Mouse (Mus musculus) lung, postnatal 4 days (tissue): ENCODE results near the gene Cilp2.

Source experiments
- DNase-seq, 2 experiments: peaks; one replicate each; pipeline ENCODE4 v3.0.0; 2021

Cilp2 gene

DNA sequence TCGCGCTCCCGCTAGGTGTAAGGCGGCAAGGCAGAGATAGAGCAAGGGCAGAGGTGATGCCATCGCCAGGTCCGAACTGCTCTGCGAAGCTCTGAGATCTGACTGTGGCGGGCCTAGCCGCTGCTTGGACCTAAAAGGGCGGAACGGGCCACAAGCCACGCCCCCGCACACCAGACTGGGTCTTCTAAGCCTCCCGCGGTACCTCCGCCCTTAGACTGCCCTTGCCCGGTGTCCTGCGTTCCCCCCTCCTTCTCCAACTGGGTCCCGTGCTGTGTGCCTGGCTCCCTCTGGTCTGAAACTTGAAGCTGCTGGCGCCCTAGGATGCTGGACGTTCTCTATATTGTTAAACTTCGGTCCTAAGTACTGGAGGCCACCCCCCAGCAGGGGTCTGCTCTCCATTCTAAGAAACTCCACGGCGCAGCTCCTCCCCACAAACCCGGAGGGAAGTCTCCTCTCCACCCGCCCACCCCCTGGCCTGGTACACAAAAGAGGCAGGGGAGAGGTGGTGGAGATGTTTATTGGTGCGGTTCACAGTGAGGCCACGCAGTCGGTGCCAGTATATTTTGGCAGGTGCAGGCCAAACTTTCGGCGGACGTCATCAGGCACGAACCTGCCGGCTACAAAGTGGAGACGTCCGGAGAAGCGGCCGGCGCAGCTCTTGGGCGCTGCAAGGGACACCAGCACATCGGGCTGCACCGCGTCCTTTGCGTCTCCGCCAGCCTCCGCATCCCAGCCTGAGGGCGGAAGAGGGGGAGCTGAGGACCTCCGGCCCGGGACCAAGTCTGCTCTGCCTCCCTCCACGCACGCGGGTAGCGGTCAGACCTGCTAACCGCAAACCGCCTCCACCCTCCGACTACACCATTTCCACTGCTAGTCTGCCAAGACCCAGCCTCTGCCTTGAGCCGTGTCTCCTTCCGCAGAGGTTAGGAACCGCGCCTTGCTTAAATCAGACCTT, at the start of gene Cilp2:
Cilp2 (minus strand) TSS at position 399 of the 955 bp plus-strand sequence.
- peak; percentile 33 to 48 for DNase-seq

DNA sequence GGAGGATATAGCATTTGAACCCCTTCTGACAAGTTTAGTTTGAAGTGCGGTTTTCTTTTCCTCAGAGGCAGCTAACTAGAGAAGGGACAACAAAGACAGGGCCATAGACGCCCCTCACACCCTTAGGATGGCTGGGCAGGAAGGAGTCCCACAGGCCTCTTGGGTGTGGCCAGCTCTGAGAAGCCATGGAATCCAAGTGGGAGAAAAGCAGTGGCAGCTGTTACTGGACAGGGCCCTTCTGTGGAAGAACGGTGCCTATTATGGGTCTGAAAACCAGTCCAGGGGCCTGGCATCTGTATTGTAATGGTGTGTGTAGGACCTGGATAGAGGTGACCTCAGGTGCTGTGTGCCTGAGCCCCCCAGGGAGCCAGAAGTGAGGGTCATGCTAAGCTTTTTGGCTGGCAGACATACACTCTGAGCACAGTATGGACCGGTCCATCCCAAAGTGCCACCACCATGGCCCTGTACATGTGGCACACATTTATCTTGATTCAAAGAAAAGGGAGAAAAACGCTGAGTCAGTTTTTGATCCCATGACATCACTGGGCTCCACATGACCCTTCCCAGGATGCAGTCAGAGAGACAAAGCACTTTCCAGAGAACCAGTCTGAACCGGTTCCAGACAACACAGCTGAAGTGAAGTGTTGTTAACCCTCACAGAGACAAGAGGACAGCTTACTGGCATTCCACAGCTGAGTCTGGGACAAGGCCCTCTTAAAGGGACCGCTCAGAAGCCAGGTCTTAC, 48.7 kb upstream of the Cilp2 start:
- peak; percentile 70 to 73 for DNase-seq

DNA sequence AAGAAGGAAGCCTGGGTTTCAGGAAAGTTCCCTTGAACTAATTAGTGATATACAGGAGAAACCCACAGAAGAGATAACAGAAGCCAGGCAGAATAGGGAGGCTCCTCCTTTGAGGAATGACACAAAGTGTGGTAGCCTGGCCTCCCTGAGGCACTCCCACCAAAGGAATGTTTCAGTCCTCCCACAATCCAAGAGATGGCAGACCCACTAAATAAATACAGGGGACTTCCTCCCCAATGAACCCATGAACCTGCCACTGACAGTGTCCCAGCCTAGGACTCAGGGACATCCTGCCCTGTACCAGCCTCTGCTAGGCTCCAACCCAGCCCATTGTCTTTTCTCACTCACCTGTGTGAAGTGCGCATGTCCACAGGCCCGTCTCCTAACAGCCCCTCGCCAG, 47.9 kb upstream of the Cilp2 start:
- no peak for DNase-seq

DNA sequence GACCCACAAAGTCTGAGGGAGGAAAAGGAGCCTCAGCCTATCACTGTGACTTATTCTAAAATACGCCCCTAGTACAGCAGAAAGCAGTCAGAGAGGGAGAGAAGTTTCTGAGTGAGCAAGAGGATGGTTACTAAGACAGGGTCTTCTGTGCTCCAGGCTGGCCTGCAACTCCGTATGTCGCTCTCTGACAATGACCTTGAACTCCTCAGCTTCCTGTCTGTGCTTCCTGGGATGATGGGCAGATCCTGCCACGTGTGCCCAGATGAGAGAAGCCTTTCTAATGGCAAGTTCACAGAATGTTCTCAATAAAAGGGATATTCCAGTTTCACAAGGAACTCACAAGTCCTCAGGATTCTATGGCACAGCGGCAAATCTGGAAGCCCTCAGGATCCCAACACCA, 47.1 kb upstream of the Cilp2 start:
- DNase-seq: no peak

DNA sequence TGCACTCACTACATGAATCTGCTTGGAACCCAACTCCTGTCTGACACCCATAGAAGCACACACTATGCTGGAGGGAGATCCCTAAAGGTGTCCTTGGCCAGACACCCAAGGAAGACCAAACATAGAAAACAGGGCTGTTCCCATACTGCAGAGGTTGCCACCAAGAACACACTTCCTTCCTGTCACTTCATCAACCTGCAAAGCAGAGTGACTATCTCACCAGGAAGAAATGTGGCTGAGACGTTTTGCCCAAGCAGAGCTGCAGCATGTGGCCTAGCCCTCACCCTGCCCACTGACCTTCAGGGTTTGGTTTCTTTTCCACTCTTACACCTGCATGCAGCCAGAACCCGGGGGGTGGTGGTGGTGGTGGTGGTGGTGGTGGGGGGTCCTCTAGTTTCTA, 46.3 kb upstream of the Cilp2 start:
- DNase-seq: no peak

DNA sequence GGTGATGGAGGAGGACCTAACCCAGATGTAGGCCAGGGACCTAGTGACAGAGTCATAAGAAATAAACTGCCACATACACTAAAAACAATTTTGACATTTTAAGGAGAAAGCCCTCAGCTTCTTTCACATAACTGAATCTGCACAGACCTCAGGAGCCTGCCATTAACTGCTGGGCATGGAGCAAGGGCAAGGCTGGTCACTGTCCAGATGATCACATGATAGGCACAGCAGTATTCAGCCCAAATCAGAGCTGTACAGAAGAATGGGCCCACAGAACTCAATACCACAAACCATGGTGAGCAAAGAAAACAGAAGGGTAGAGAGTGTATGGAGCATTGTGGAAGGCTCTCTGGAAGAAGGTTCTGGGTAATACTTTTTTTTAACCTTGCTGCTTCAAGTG, 39.4 kb upstream of the Cilp2 start:
- DNase-seq: no peak

DNA sequence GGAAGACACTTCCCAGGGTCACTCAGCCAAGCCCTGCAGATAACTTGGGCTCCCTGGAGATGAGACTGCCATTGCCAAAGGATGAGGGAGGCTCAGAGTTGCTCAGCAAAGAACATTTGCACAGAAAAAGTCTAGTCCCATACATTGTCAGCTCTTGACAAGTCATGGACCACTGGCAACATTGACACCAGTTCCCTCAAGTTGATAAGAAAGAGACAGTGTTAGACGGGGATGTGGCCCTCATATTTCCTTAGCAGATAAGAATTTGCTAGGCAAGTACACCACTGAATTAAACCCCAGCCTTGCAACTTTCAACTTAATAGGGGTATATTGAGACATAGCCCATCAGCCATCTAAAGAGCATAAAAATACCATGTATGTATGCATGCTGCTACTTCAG, 36.5 kb upstream of the Cilp2 start:
- no peak for DNase-seq

DNA sequence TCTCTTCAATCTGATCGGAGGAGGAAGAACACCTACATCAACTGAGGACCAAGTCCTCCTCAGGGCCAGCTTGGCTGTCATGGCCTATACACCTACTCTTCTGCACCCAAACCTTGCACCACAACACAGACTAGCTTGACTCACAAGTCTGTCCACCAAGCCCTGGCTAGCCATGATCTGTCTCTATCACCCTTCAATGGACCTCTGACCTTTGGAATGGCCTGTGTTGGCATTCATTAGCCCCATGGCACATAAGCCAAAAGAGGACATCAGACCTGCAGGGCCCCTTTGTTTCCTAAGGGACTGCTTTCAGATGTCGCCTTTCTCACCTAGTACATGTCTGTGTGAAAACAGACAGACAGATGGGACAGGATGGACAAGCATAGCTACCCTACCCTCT, 33.7 kb upstream of the Cilp2 start:
- DNase-seq: no peak

DNA sequence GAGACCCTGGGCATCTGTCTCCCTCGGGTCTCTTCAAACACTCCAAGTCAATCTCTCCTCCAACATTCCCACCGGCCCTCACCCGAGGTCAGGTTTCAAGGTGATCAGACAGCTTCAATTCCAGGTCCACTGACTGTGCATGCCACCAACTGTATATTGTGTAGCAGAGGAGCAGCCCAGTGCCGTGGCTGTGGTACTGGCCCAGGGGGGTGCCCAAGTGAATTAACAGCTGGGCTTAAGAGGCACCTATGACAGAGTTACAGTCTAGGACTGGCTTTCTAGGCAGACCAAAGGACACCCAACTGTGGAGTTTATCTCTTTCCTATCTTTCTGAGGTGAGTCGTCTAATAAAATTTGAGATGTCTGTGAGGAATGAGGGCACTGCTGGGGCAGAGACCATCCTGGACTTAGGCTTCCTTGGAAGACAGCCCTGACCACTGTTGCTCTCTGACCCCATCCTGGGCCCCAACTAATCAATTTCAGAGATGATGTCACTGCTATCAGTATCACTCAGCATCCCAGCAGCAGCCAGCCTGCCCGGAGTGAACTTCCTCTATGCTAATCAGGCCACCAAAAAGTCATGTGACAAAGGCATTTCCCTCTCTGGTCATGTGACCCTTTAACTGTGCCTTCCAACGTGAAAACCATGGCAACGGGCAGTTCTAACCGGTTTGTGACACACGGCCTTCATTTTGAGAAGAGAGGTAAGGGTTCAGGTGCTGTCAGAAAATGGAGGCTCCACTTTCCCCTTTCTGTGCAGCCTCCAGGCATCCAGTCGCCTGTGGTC, 32.6 kb upstream of the Cilp2 start:
- DNase-seq: peak; percentile 71 to 78

DNA sequence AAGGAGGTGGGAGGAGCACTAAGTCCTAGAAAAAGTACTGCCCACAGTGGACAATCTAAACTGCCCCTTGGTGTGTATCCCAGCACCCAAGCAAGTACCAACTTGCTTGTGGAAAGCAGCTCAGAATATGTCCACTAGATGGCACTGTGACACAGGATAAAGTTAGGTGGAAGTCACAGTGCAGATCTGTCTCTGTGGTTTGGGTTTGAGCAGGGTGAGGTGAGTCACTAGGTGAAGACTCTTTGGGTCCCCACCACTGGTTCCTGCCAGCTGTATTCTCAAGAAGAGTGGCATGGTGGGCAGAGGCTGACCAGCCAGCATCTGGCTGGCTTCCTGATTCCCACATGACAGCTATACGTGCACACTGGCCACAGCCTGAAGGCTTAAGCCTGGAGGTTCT, 31.5 kb upstream of the Cilp2 start:
- peak in 1 of 2 experiments; percentile 86 for DNase-seq

DNA sequence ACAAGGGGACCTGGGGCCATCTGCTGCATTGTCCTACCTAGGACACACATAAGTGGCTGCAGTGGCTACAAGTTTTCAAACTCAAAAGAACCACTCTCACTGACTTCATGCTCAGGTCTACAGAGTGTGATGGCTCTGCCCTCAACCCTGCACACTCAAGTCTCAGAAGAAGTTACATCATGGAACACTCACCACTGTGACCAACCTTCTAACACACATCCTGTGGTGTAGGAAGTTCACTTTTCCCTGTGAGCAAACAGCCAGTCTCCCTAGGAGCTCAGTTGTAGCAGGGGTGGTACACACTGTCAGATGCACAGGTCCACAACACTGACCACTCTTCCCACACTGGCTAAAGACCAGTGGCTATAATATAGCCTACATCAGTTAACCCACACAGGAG, 31.0 kb upstream of the Cilp2 start:
- no peak for DNase-seq

DNA sequence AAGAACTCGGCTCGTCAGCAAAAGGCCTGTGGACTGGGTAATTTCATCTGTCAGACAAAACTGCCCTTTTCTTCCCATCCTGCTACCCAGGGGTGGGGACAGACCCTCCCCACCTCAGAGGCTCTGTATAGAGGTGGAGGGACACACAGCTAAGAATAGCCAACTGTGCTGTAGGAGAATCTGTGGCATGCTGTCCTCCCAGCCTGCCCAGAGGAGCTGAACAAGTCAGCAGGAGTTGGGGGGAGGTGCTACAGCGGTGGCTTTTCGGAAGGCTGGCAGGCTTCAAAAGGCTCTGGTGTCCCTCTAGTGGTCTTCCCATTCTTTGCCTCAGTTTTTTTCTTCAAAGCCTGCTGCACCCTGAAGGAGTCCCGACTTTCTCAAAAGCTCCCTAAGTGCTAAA, 28.3 kb upstream of the Cilp2 start:
- no peak for DNase-seq

DNA sequence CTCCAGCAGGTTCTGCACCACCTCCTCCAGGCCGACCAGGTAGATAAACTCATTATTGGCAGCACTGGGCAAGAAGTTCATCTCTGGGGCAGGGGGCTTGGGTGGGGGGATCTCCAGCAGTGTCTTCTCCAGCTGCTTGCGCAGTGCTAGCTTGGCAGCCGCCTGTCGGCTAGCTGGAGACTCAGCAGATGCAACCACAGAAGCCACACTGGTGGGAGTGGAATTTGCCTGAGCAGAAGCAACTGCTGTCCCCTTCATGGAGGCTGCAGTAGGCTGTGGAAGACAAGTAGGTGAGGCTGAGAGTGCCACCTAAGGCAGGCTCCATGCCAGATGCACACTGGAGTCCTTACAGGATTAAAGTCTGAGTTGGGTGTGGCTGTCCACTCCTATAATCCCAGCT, 27.0 kb upstream of the Cilp2 start:
- no peak for DNase-seq

DNA sequence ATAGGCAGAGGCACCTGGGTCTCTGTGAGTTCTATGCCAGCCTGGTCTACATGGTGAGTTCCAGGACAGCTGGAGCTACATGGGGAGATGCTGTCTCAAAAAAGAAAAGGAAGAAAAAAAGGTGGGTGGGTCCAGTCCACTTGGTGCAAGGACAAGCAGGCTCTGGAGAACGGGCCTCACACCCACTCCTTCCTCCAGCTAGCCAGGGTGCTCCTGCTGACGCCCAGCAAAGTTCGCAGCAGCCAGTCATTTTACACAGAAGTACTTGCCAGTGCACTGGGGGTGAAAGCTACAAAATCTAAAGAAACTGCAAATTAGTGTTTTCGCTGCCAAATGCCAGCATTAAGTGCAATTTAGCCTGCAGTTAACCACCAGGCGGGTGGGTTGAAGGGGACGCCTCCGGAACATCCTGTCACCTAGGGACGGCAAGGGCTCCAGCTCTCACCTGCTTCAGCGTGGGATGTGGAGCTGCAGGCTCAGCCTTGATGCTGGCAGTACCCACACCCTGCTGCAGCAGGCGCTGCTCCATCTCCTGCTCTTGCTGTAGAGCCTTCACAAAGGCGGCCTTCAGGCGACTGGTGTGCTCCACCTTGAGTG, 25.1 kb upstream of the Cilp2 start:
- DNase-seq: no peak

DNA sequence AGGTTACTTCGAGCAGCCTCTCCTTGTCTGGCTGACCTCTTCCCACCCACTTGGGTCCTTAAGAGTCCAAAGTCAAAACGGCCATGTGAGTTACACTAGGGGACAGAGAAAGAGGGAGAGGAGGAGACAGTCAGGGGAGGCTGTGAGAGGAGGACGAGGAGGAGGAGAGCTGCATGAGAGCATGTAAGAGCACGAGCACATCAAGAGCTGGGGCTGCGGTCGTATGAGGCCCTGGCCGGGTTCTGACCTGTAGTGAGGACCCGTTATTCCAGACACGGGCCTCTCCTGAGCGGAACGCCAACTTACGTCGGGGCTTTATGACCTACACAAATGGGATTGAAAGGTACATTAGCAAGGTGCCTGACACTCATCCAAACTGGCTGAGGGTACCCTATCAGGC, 24.4 kb upstream of the Cilp2 start:
- DNase-seq: no peak

DNA sequence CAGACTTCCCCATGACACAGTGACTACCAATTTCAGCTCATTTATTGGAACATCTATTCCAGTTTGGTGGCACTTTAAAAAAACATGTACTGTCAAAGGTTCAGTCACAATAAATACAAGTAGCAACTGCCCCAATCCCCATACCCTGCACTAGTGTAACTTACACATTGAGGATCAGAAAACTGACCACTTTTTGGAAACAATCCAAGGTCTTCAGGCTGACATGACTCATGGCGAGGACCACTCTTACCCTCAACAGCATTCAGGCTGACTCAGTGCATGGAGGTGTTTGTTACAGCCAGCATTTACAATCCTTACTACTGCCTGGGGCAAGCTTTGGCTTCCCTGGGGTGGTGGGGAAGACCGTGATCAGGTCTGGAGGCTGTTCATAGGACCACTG, 19.6 kb upstream of the Cilp2 start:
- DNase-seq: no peak

DNA sequence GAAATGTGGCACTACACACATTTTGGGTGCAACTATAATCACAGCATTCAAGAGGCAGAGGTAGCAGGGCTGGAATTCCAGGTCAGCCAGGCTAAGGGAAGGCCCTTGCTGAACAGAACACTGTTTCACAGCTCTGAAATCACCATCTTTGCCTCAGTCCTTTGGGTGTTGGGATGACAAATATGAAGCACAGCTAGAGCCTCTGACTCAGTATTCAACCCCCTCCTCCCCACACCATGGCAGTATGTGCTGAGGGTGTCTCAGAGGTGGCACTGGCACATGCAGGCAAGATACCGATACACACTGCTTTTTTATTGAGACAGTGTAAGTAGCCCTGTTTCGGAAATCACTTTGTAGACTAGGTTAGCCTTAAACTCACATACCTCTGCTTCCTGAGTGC, 18.8 kb upstream of the Cilp2 start:
- DNase-seq: no peak

DNA sequence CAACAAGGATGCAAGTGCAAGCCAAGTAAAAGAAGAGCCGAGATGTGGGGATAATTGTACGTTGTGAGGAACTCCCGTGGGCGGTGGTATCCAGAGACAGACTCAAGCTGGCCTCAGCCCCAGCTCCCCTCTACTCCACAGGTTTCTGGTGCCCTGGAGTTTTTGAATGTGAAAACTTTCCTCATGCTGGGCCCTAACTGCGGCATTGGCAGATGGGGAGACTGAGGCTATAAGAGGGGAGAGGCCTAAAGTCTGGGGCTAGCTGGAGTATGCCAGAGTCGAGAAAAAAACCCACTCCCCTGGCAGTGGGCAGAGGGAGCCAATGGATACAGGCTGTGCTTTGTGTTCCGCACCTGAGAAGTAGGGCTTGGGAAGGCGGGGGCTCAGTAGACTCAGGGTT, 16.6 kb upstream of the Cilp2 start:
- DNase-seq: peak in 1 of 2 experiments; percentile 15

DNA sequence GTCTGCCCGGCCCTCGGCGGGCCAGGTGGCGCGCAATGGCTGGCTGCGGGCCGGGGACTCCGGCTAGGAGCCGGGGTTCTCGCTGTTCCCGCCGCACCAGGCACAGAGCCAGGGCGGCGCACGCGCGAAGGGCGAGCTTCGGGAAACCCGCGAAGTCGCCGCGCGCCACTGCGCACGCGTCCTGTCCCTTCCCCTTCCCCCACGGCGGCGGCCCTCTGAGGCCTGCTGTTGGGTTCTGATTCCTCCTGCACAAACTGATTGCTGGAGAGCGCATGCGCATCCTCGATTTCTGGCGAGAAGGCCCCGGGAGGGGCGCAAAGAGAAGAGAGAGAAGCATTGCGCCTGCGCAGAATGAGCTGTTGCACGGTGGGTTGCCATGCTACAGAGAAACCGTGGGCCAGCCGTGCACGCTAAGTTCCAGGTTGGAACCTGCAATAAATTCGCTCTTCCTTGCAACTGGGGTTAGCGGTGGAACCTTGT, 15.6 kb upstream of the Cilp2 start:
- peak; percentile 99 for DNase-seq

DNA sequence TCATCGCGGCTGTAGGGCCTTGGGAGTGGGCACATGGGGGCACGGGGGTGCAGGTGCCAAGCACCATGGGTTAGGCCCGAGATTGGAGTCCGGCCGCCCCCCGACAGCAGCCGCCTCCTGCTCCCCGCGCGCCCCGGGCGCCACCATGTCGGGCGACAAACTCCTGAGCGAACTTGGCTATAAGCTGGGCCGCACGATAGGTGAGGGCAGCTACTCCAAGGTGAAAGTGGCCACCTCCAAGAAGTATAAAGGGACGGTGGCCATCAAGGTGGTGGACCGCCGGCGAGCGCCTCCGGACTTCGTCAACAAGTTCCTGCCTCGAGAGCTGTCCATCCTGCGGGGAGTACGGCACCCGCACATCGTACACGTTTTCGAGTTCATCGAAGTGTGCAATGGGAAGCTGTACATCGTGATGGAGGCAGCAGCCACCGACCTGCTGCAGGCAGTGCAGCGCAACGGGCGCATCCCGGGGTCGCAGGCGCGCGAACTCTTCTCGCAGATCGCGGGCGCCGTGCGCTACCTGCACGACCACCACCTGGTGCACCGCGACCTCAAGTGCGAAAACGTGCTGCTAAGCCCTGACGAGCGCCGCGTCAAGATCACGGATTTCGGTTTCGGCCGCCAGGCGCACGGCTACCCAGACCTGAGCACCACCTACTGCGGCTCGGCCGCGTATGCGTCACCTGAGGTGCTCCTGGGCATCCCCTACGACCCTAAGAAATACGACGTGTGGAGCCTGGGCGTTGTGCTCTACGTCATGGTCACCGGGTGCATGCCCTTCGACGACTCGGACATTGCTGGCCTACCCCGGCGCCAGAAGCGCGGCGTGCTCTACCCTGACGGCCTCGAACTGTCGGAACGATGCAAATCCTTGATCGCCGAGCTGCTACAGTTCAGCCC, 14.9 kb upstream of the Cilp2 start, which contains the start of the genes Tssk6, Ndufa13 and Yjefn3:
Tssk6 (plus strand) TSS at position 22 of the 900 bp plus-strand sequence.
Ndufa13 (minus strand) TSS at position 396 of the 900 bp plus-strand sequence.
Yjefn3 (minus strand) TSS at position 550 of the 900 bp plus-strand sequence.
- peak in 1 of 2 experiments; percentile 60 for DNase-seq

DNA sequence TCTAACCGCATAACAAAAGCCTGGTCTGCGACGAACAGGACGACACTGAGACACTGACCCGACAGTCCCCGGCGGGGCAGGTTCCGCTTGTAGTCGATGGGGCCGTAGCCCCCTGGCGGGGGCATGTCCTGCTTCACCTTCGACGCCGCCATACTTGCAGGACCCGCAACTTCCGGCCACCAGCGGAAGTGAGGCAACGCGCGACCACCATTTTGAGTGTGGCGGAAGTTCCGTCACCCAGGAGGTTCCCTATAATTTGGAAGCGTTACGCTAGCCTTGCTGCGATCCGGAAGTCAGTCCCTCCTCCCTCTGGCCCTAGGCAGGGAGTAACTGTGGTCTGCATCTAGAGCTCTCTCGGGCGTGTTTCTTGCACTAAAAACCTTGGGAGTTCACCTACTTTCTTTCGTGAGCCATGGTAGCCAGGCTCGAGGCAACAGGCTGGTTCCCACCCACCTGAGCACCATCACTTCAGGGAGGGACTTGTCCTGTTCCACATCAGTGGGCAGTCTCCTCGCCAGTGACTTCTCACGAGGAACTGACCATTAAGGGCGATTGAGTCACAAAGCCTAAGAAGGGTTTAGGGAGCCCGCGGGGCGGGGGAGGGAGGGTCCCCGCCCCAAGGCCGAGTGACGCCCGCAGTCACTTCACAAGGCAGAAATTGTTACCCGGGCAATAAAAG, 14.1 kb upstream of the Cilp2 start:
- peak; percentile 98 to 99 for DNase-seq
